In the genomic region with DNA sequence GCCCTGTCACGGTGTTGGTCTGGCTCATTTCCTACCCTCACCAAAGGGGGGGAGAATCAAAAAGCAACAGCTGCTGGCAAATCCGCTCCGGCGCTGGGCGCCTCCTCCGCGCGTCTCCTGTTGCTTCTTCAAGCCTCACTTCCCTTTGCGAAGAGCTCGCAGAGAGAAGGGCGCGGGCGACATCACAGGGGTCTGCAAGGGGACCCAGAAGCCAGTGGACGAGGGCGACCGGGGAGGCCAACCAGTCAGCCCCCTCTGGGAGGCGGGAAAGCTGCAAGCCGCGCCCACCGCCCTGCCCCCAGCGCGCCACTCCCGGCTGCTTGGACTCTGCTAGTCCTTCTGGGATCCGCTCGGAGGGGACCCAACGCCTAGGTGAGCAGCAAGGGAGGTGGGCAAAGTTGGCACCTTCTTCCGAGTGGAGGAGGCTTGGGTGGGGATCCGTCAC, we compare ENCODE assay signal across 8 mouse cellular contexts. TPM values are rescaled to one million over a fixed set of nuclear protein-coding genes. Genes with fewer than 3 reads are reported as not detected.
DNase-seq lines count a peak whose midpoint lies in the region; ATAC-seq lines count a peak whose summit lies in the region.

A gene (plus strand): TSS at position 69 of the 445 bp plus-strand sequence.

- peak; percentile 91 for DNase-seq in adrenal gland, adult 2 months
- DNase-seq in cerebellum, adult 9-11 months: peak; percentile 71
- peak; percentile 31 to 39 for DNase-seq in frontal cortex, postnatal 36 days (ENCODE audit: low spot score in 2 of 2)
- peak; percentile 50 to 51 for DNase-seq in left cerebral cortex, postnatal 14 days (ENCODE audit: low spot score in 2 of 2)
- peak; percentile 87 for DNase-seq in midbrain, embryonic 10.5 days (ENCODE audit: low spot score)
- no peak for DNase-seq in c-Kit-positive CD71-positive TER-119-positive erythroid progenitor cells, embryonic 14.5 days (ENCODE audit: low spot score)

- under 1% methylated on average over 28 of the region's 28 CpGs for WGBS in hindbrain, embryonic 12.5 days
- 0% methylated on average over 28 of the region's 28 CpGs for WGBS in midbrain, embryonic 10.5 days
- under 1% methylated on average over 28 of the region's 28 CpGs for WGBS in stomach, embryonic 15.5 days

- peak; percentile 76 for ATAC-seq in hindbrain, embryonic 12.5 days (ENCODE audit: low FRiP score)
- 0 out of 2 replicates have a peak, but pooled peaks have one; percentile 45 for ATAC-seq in stomach, embryonic 15.5 days (ENCODE audit: insufficient read depth, low FRiP score, low read depth)

- H3K4me3 ChIP-seq in hindbrain, embryonic 12.5 days: peak within 1 kb of the TSS; percentile 66
- H3K4me3 ChIP-seq in midbrain, embryonic 10.5 days: peak within 1 kb of the TSS; percentile 78
- H3K4me3 ChIP-seq in stomach, embryonic 15.5 days (replicated peaks): peak within 1 kb of the TSS; percentile 53

- no peaks in the 10 kb centered on the region for H3K9me3 ChIP-seq in hindbrain, embryonic 12.5 days (replicated peaks)
- no peaks in the 10 kb centered on the region for H3K9me3 ChIP-seq in midbrain, embryonic 10.5 days (replicated peaks)
- no peaks in the 10 kb centered on the region for H3K9me3 ChIP-seq in stomach, embryonic 15.5 days

- H3K27me3 ChIP-seq in hindbrain, embryonic 12.5 days: peaks cover 7% of the 10 kb centered on the region
- H3K27me3 ChIP-seq in midbrain, embryonic 10.5 days (ENCODE audit: low read depth, poor library complexity, severe bottlenecking): peaks cover 22% of the 10 kb centered on the region
- H3K27me3 ChIP-seq in stomach, embryonic 15.5 days (replicated peaks): 0 out of 2 replicates have a peak, but pooled peaks cover 2% of the 10 kb centered on the region

- H3K36me3 ChIP-seq in hindbrain, embryonic 12.5 days: 0 out of 2 replicates have a peak, but pooled peaks cover under 1% of the 10 kb centered on the region
- H3K36me3 ChIP-seq in midbrain, embryonic 10.5 days: peaks cover 26% of the 10 kb centered on the region
- H3K36me3 ChIP-seq in stomach, embryonic 15.5 days: no peaks in the 10 kb centered on the region

- peak within 1 kb of the TSS; percentile 84 for H3K27ac ChIP-seq in hindbrain, embryonic 12.5 days
- peak within 1 kb of the TSS; percentile 92 for H3K27ac ChIP-seq in midbrain, embryonic 10.5 days (replicated peaks)
- no peak within 1 kb of the TSS for H3K27ac ChIP-seq in stomach, embryonic 15.5 days

- peak within 1 kb of the TSS; percentile 79 for H3K9ac ChIP-seq in hindbrain, embryonic 12.5 days
- peak within 1 kb of the TSS; percentile 32 for H3K9ac ChIP-seq in stomach, embryonic 15.5 days

- intact Hi-C loops in left cerebral cortex, postnatal 14 days (cut with DNase I): no loop called here

- H3K4me1 ChIP-seq in hindbrain, embryonic 12.5 days: peaks cover 26% of the 10 kb centered on the region
- peaks cover 46% of the 10 kb centered on the region for H3K4me1 ChIP-seq in midbrain, embryonic 10.5 days
- peaks cover 5% of the 10 kb centered on the region; the same call in 1 of the 2 replicates for H3K4me1 ChIP-seq in stomach, embryonic 15.5 days

- H3K4me2 ChIP-seq in hindbrain, embryonic 12.5 days (replicated peaks): peak within 1 kb of the TSS; percentile 91
- H3K4me2 ChIP-seq in stomach, embryonic 15.5 days: peak within 1 kb of the TSS; percentile 88

RNA-seq across cellular contexts. Expression of the gene that starts here (rescaled TPM):
- total RNA-seq in adrenal gland, adult 2 months (2021): 100 to 1,000 TPM; 201 to 299 TPM
- 191 and 211 TPM in 2 replicates for polyA plus RNA-seq in adrenal gland, adult 2 months (2012; rRNA removed)
- 190 and 196 TPM in 2 replicates for polyA plus RNA-seq in hindbrain, embryonic 12.5 days (2016; fragmentation: Nextera tagmentation; extraction: Ambion mirVana)
- 100 to 1,000 TPM; 158 to 184 TPM for total RNA-seq in left cerebral cortex, postnatal 14 days (2021)
- 164 and 189 TPM in 2 replicates for polyA plus RNA-seq in midbrain, embryonic 10.5 days (2016; fragmentation: Nextera tagmentation; extraction: Ambion mirVana)
- 63.8 and 69.3 TPM in 2 replicates for polyA plus RNA-seq in stomach, embryonic 15.5 days (2015; fragmentation: Nextera tagmentation; extraction: Ambion mirVana)
